Mouse (Mus musculus): ENCODE results near the gene Hs6st1.

DNA sequence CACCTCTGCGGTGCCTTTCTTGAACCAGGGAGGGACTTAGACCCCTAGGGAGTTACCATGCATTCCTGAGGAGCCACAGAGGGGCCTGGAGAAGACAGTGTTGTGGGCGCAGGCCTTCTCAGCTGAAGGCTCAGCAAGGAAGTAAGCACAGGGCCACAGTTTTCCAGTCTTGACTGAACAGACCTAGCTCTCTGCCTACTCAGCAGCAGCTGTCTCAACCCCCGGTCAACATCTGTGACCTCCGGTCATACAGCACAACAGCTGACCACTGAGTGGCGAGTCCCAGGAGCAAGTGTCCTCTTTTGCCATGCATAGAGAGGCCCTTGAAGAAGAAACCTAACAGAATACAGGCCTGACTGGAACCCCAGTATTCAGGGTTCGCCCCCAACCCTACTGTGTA lies 14.0 kb downstream of the Hs6st1 start:
- TF ChIP-seq POLR2A (IDR thresholded peaks at IDR 0.05; ENCODE audit: borderline replicate concordance, control insufficient read depth, low read depth, low read length) (no peak), CTCF (IDR thresholded peaks at IDR 0.05; ENCODE audit: control insufficient read depth, insufficient read depth, low read length) (no peak)

Data from bone marrow, adult 2 months (tissue).